Mouse (Mus musculus) urinary bladder, postnatal 25 days (tissue): ENCODE data around the gene Areg.

Experiments
- DNase-seq: peaks from one replicate; pipeline ENCODE4 v3.0.0; 2022; ENCODE audit warnings: low spot score

The Areg gene

GRCm38 (mm10) chr5:91166601-91167000 is 27.2 kb downstream of the Areg start:
- DNase-seq, result no peak

GRCm38 (mm10) chr5:91176397-91176796 is 37.0 kb downstream of the Areg start:
- no peak for DNase-seq

GRCm38 (mm10) chr5:91194572-91194971 is 55.2 kb downstream of the Areg start:
- DNase-seq, result no peak
